Mouse (Mus musculus): Measurements from ENCODE around the gene Sike1. TPM values are rescaled to one million over a fixed set of nuclear protein-coding genes. Genes with fewer than 3 reads are reported as not detected.

Sike1 gene
- 100 to 1,000 TPM; 141 to 146 TPM for total RNA-seq (2023)

DNA sequence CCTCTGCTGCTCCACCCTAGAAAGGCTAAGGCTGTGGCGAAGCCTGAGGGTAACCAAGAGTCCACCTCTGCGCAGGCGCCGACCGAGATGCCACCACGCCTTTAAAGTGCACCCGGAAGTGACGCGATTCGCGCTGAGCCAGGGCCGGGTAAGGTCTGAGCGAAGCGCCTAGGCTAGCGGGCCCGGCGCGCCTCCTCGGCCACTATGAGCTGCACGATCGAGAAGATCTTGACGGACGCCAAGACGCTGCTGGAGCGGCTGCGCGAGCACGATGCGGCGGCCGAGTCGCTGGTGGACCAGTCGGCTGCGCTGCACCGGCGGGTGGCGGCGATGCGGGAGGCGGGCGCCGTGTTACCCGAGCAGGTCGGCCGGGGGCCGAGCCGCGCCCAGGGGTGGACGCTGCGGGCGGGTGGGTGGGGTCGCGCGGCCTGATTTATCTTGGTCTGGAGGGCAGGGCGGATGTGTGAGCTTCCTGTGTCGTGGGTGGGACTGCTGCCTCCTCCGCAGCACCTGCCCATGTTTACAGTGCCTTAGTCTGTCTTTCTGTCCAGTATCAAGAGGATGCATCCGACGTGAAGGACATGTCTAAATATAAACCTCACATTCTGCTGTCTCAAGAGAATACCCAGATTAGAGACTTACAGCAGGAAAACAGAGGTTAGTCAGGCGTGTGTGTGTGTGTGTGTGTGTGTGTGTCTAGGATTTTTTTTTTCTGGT is at the start of gene Sike1:
Gene Sike1 (plus strand): TSS at position 104 of the 717 bp plus-strand sequence.

GRCm38 (mm10) chr3:102964033-102964432 is 31.5 kb upstream of the Sike1 start, which contains the start of gene Nr1h5:
Nr1h5 (minus strand) TSS chr3:102964133.

GRCm38 (mm10) chr3:103020249-103020942 is 24.9 kb downstream of the Sike1 start, which contains the start of gene Csde1:
Csde1 (plus strand) TSS chr3:103020426.

Other genes with a start within 250 kb of the Sike1 start
- gene Tshb, start 213.0 kb upstream of the Sike1 start, total RNA-seq (2023), result not detected
- not detected for gene Sycp1, start 59.6 kb upstream of the Sike1 start, total RNA-seq (2023)
- gene Nr1h5, start 31.6 kb upstream of the Sike1 start, total RNA-seq (2023), result not detected
- 100 to 1,000 TPM; 452 to 486 TPM for gene Csde1, start 24.7 kb downstream of the Sike1 start, total RNA-seq (2023)
- 10 to 100 TPM; 89.1 to 97.4 TPM for gene Nras, start 62.6 kb downstream of the Sike1 start, total RNA-seq (2023)
- under 1 TPM in 1 of 2 experiments, not detected in 1; 0.55 TPM for gene Ampd1, start 78.3 kb downstream of the Sike1 start, total RNA-seq (2023)
- under 1 TPM in 1 of 2 experiments, not detected in 1; 0.17 TPM for gene Dennd2c, start 106.9 kb downstream of the Sike1 start, total RNA-seq (2023)
- 100 to 1,000 TPM; 102 TPM for gene Bcas2, start 175.9 kb downstream of the Sike1 start, total RNA-seq (2023)

All from B cell, adult 67 days (primary cell).